Mouse (Mus musculus): ENCODE measurements around the gene Mrap2.
"Not testable (repeated sequence)": the region's sequence is repeated elsewhere in the genome, so short reads cannot be mapped to it uniquely, and the experiment has no call there.

Mrap2 gene

DNA sequence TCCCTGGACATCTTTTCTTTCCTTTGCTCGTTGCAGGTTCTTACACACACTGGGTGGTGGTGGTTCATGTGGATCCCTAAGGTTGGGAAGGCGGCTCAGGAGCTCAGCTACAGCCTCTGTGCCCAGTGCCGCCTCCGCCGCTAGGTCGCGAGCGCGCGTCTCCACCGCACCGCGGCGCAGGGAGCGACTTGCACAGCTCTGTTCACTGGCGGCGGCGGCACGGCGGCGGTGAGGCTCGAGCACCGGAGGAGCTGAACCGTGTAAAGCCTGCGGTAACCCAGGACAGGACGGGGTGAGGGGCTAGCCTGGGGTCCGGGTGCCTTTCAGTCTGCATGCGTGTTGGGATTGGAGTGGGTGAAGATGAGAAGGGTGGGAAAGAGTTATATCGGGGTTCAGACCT lies at the start of gene Mrap2:
Gene Mrap2 (plus strand): TSS at position 201 of the 400 bp plus-strand sequence.
- peak; percentile 64 for DNase-seq

DNA sequence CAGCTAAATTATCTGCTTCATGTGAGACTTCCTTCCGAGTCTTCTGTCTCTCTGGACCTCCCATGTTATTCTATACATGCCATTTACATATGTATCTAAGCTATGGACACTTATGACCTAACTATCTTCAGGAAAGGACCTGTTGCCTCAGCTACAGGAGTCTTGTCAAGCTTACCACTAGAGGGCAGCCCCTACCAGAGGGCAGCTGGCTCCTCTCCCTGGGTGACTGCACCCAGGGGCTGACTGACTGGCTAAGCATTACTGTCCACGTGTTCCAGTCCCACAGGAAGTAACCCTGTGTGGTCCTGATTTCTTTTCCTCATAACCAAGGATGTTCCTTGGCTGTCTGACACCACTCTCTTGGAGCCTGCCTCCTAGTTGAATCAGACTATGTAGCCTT lies 46.1 kb upstream of the Mrap2 start:
- DNase-seq = no peak

DNA sequence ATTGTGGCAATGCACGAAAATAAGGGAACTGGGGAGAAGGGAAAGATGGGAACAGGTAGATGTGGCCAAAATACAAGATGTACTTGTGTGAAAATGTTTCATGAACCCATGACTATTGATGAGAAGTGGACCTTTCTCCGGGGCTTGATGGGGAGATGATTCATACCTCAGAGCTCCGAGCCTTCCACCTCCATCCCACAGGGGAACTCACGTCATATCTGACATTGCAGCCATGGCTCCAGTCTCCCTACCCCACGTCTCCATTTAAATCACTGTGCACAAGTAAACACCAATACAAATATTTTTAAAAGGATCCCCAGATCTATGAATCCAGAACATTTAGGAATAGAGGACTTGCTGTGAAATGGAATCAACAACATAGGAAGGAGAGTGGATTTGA lies 29.1 kb upstream of the Mrap2 start:
- DNase-seq = no peak

DNA sequence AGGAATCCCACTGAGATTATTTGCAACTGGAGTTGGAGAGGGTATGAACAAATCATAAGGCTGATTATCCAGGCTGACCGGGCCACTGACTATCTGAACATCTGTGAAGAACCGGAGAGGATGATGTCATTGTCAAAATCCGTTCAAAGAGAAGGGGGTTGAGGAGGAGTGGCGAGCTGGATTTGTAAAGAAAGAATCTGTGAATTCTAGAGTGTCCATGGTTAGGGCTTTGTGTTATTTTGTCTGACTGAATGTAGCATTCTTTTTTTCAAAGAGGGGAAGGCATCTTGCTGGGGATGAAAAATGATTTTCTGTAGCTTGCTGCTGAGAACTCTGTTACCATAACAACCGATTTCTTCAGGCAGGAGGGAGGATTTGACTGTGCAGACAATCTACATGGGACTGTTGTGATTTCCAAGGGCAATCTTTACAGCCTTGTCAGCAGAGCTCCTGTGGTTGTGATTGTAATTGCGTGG lies 28.6 kb upstream of the Mrap2 start:
- DNase-seq = no peak

DNA sequence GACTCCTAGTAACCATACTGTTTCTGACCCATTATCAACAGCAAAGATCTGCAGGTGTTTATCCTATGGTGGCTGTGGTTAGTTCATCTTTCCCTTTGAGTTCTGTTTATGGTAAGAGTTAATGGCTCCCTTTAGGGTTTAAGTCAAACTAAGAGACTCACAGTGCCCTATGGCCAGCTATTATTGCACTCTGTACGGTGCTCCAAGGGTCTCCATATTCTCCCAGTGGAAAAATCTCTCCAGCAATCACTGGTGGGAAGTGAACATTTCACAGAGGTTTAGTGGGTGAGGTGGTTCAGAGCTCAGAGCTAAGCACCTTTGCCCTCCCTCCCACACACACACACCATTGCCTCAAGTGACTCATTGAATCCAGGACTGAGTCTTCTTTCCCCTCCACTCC lies 28.1 kb upstream of the Mrap2 start:
- DNase-seq = no peak

DNA sequence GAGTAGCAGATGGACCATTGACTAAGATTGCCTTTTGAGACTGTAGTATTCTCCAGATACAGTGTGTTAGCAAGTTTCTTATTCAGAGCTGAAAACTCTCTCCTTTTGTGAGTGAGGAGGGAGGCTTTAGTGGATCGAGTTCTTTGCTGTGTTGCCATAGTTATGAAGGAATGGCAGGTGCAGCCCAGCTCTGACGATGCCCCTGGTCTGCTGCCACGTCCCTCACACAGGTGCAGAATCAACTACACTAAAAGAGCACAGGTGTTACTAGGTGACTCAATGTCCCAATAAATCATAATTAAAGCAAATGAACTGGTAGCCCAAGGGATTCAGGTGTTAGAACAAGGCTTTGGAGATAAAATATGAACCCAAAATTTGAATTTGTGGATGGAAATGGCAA lies 25.1 kb upstream of the Mrap2 start:
- no peak for DNase-seq

DNA sequence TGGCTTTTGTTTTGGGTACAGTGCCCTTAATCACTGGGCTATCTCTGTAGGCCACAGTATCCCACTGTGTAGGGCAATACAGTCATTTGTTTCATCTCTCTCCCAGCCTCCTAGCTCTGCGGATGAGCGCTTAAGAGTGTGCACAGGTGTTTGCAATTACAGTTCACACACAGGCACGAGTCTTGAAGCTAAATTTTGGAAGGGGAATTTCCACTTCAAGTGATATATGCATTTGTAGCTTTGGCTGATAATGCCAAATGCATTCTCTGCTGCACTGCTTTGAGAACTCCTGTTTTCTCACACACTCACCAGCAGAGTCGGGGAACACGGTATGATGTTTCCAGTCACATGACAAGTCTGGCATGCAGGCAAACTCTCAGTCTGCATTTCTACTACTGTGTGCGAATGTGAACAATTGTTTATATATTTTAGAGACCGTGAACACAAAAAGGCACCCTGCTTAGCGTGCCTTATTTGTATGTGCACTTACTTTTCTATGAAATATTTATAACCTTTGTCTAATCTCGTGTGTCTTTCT lies 22.1 kb upstream of the Mrap2 start:
- DNase-seq = no peak

DNA sequence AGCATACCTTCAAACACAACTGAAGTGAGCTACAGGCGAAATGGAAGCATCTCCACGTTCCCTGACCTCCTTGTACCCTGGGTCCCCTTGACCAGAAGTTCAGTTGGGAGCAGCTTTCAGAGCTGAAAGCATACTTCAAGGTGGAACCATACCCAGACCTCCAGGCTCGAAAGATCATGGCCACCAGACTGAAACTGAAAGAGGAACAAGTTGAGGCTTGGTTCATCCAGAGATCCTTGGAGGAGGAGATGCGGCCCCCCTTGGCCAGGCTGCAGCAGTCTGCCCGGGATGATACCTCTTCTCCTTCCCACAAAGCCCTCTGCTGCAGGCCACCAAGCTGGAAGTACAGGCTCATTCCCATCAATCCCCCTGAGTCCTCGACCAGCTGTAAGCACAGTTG lies 17.1 kb upstream of the Mrap2 start:
- not testable (repeated sequence) for DNase-seq

DNA sequence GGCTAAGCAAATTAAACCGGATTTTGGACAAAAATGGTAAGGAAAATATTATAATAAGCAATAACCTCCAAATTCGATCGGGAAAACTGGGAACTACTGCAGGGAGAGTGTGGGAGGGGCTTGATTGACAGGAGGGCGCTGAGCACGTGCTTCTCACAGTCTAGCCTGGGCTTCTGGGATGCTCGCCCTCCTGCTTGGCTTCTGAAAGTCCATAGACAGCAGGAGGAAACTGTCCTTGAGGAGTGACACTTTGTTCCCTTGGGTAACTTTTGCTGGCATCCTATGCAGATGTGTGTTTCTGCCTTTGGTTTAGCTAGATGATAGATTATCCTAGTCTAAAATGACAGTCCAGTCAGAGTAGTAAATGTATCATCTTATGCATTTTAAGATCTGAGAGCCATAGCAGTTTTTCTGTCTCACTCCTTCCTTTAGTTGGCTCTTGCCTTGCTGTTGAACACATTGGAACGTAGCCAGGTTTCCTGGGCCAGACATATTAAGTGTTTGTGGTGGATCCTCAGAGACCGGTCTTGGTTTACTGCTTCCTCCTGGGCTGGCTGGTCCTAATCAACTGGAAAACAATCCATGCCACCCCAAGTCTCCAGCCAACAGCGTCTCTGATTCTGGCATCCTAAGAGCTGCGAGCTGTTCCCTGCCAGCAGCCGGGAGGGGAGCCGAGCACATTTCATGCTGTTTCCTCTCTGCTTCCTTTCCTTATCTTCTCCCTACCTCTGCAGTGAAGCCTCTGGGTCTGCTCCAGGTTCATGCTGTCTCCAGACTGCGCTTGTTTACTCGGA lies 8.1 kb upstream of the Mrap2 start:
- peak; percentile 67 for DNase-seq

DNA sequence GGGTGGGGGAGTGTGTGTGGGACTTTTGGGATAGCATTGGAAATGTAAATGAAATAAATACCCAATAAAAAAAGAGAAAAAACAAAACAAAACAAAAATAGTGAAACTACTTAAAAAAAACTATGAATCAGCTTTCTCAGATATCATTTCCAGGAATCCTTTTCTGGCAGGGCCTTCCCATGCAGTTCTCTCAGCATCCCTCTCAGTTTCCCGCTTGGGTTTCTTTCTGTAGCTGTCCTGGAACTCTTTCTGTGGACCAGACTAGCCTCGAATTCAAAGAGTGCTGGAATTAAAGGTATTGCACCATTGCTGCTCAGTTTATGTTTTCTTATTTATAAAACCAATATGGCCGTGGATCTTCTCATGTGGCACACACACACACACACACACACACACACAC lies 1.0 kb upstream of the Mrap2 start:
- no peak for DNase-seq

DNA sequence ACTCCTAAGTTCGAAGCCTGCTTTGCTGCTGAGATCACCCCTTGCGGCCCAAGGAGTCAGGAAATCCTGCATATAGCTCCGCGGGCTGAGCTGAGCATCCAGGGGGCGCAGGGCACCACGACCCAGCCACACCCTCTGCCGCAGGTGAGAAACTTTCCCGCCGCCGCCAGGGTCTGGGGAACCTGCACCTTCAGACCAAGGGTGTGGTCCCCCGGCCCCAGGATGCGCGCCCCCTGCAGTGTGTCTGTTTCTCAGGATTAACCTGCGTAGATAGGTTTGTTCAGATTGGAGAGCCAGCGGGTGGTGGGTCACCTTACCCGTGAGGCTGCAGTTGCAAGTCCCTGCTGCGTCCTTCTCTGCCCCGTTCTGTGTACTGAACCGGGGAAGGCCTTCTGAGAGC lies 426 bp downstream of the Mrap2 start:
- peak; percentile 14 for DNase-seq

DNA sequence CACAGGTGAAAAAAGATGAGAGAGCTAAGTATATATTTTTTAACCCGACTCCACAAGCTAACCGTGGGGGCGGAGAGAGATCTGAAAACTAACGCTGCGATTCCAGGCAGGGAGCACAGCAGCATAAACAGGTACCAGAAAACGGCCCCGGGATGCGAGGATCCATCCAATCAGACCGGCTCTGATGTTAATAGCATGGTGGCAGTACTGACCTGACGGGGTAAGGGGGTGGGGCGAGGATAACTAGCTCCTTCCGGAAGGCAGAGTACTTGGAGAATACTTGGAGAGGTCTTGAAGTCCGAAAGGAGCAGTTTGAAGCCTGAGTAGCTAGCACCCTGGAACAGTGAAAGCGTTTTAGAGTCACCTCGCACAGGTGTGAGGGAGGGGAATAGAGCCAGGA lies 1.1 kb downstream of the Mrap2 start:
- DNase-seq = no peak

DNA sequence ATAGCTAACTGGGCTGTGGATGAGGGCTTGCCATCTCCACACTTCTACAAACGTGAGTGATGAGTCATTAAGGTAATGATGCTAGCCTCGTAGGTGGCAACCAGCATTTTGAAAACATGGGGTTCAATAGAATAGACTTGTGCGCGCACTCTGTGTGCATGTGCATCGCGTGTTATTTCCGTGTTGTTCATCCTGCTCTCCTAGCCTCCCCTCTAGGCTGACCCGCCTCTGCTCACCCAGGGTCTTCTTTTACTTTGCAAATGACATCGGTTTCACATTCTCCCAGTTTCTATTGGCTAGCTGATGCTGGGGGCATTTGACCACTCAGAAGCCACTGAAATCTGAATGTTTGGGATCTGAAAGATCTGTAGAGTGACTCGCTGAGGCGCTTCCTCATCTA lies 1.6 kb downstream of the Mrap2 start:
- DNase-seq = no peak

DNA sequence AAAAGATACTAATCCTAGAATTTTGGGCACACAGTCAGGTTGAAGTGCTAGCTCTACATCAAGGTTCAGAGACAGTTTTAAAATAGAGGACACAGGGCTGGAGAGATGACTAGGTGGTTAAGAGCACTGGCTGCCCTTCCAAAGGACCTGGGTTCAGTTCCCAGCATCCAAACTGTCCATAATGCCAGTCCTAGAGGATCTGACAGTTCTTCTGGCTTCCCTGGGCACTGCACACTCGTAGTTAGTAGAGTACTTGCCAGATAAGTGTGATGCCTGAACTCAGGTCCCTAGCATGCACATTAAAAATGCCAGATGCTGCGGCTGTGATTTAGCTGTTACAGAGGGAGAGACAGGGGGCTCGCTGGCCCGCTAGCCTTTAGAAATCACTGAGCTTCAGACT lies 2.3 kb downstream of the Mrap2 start:
- no peak for DNase-seq

DNA sequence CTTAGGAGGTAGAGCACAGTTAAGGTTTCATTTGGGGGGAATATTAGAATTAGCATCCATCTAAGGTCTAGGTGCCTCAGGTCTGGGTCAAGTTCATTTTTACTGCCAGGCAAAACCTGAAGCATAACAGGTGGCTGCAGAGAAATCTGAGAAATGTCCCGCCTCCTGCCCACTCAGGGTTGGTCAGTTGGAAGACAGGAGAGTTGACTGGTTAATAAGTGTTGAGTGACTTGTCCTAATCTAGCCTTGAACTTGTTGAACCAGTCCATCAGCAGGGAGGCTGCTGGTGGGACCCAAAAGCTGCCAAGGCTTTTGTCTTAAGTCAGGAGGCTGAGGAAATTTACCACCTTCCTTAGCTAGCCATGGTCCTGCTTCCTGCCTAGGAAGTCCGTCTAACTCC lies 3.8 kb downstream of the Mrap2 start:
- no peak for DNase-seq

DNA sequence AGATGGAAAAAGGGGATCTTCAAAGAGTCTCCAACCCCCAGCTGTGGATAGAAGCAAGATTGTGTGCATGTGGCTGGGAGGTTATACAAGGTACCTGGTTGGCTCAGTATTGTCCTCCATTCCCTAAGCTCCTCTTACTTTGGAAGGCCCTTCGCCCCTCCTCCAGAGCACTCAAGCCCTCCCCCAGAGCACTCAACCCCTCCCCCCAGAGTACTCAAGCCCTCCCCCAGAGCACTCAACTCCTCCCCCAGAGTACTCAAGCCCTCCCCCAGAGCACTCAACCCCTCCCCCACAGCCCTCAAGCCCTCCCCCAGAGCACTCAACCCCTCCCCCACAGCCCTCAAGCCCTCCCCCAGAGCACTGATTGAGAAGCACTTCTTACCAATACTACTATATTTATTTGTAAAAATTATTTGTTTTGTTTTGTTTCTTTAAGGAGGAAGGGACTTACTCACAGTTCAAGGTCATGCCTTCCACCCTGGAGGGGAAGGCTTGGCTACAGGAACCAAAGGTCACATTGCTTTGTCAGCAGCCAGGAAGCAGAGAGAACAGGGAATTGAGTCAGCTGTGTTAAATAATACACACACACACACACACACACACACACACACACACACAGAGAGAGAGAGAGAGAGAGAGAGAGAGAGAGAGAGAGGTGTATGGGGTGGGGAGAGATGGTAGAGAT lies 8.7 kb downstream of the Mrap2 start:
- no peak for DNase-seq

DNA sequence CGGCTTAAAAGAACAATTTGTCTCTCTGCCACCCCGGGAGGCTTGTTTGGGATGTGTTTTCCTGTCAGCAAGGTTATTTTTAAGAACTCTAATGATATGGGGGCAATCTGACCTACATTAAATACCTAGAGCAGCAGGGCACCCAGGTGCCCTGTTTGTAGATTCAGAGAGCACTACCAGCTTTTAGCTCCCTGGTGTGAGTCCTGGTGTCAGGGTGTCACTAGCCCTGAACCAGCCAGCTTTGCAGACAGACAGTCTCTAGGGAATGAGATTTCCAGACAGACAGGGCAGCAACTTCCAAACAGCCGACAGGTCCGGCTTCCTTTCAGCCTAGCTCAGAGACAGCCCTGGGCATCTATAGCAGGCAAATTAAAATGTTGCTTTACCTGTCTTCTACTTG lies 18.5 kb downstream of the Mrap2 start:
- DNase-seq = no peak

DNA sequence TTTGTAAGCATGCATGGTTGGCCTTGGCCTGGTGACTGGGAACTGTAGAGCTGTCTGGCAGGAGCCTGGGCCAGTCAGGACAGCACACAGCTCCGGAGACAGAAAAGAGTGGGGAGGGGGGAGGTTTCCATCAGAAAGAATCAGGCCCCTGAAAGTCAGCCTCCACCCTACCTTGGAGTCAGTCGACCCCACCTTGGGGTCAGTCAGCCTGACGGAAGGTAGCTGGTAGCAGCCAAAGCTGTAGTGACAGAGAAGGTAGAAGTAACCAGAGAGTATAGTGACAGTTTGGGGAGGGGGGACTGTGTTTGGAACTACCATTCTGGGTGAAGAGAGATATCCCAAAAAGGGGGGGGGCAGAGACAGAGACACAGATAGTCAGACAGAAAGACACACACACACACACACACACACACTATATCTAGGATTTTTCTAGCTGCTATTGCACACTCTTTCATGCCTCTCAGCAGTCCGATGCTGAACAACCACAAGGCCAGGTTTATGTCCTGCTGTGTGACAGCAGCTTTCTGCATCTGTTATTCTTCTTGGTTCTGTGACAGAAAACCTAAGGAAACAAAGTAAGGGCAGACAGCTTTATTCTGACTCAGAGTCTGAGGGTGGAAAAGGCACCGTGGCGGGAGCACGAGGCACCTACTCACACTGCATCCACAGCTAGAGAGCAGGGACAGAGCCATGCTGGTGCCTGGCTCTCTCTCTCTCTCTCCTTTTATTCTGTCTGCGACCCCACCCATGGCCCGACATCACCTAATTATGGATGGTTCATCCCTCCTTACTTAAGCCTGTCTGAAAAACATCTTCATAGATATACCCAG lies 23.1 kb downstream of the Mrap2 start:
- DNase-seq = no peak

DNA sequence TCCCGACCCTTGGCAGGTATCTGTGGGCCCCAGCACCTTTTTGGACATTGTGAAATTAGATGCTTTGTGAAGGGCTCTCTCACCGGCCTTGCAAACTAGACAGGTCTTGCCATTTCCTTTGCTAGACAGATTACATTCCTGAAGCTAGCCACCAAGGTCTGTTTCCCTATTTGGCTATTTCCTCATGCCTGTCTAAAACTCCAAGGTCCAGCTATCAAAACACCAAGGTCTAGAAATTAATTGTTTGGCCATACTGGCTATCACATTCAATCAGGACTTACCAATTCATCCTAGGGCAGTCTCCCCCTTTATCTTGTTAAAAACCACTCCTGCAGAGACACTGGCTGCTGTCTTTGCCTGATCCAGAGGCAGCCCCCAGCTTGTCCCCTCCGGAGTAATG lies 23.9 kb downstream of the Mrap2 start:
- DNase-seq = no peak

DNA sequence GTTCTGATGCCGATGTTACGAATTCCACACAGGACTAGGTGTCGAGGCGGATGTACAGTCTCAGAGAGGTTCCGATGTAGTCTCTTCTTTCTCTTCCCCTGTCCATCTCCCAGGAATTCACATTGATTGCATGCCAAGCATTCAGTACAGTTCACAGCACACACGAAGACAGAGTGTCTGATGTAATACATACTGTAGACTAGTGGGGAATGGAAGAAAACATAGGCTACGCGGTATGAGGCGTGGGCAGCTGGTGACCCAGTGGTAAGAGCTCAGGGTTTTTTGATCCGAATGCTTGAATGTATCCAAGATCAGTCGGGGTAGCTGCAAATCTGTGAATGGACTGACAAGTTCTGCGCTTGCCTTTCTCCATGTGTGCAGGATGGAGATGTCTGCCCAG lies 25.0 kb downstream of the Mrap2 start:
- DNase-seq = no peak

DNA sequence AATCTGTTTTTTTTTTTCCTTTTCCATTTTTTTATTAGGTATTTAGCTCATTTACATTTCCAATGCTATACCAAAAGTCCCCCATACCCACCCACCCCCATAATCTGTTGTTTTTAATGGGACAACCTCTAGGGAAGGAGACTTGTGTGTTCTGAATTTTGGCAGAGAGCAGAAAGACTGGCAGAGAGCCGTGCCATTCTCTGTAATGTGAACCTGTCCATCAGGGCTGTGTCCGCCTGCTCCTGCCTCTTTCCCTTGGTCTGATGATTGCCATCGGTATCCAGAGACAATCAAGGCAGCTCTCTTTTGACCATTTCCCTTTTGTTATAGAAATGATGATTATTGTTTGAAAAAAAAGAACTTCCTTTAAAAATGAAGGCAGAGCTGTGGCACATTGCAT lies 26.8 kb downstream of the Mrap2 start:
- DNase-seq = no peak

DNA sequence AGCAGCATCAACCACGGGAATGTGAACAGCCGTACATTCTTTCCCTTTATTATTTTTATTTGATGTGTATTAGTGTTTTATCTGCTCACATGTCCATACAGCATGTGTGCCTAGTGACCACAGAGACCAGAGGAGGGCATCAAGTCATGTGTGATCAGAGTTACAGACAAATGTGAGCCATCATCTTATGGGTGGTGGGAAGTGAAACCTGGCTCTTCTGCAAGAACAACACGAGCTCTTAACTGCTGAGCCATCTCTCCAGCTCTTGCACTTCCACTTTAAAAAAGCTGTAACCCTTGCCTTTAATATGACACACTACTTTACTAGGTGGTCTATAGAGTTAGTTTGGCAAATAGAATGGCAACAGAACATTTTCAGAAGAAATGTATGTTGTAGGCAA lies 27.4 kb downstream of the Mrap2 start:
- no peak for DNase-seq

DNA sequence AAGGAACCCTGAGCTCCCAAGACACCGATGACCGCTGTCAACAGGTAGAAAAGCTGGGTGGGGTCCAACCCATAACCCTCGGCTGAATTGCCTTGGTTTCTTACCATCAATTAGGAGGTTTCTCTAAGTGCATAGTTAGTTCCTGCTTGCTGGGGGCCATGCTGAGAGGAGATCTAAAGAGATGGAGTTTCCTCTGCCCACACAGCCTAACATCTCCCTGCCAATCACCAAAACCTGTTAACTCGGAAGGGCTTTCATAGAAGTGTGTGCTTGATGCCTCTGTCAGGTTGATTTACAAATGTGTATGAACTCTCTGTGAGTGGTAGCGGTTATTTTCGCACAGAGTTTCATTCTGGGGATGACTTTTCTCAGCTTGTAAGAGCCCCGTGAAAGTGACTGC lies 34.4 kb downstream of the Mrap2 start:
- no peak for DNase-seq

All from cerebellum, adult 9-10 months (tissue).